Mouse (Mus musculus) spleen, adult 10 weeks (tissue): ENCODE measurements around the gene Gnrhr. TPM values are rescaled to one million over a fixed set of nuclear protein-coding genes. Genes with fewer than 3 reads are reported as not detected.

Experiments used
- polyA plus RNA-seq: library from polyadenylated mRNA; stranded (reverse); fragments of 350-450 nt; fragmentation: Illumina TruSeq; extraction: RNeasy Lipid Tissue Mini Kit (QIAGEN cat#74804); gene quantifications from one replicate; pipeline ENCODE4 v1.2.3, GENCODE M21; 2015; ENCODE audit warnings: low replicate concordance; ENCODE audit not compliant: insufficient read depth

The Gnrhr gene
- polyA plus RNA-seq: not detected

GRCm38 (mm10) chr5:86197801-86198200 lies at the start of gene Gnrhr:
Gene Gnrhr, minus strand, starts transcription at chr5:86197901.

GRCm38 (mm10) chr5:86172449-86173161 lies 25.1 kb downstream of the Gnrhr start, which contains the start of gene Uba6:
Gene Uba6, minus strand, starts transcription at chr5:86172803.

Other genes starting within 250 kb of the Gnrhr start
- gene Cenpc1, start 132.3 kb downstream of the Gnrhr start, polyA plus RNA-seq: 25.4 TPM
- 217 TPM for gene Stap1, start 126.2 kb downstream of the Gnrhr start, polyA plus RNA-seq
- gene Uba6, start 25.1 kb downstream of the Gnrhr start, polyA plus RNA-seq: 23.3 TPM
- not detected for gene Tmprss11c, start 91.4 kb upstream of the Gnrhr start, polyA plus RNA-seq
- 0.43 TPM for gene Tmprss11d, start 175.5 kb upstream of the Gnrhr start, polyA plus RNA-seq